Mouse (Mus musculus) bone marrow, adult 2 months (tissue): ENCODE measurements around the gene Ube2z.

ENCODE experiments used
- CTCF ChIP-seq: fragments of 200-500 bp; IDR thresholded peaks from 2 replicates; pipeline ENCODE4 v1.5.1; 2011; ENCODE audit warnings: low read length, control low read depth; ENCODE audit not compliant: control insufficient read depth, insufficient read depth
- POLR2A ChIP-seq: fragments of 200-500 bp; IDR thresholded peaks from 2 replicates; pipeline ENCODE4 v1.6.1; 2011; ENCODE audit warnings: low read depth, mild to moderate bottlenecking, control low read depth, low read length, borderline replicate concordance; ENCODE audit not compliant: control insufficient read depth

GRCm38 (mm10) chr11:96068231-96068630 is 3.0 kb upstream of the Ube2z start:
- TF ChIP-seq POLR2A (no peak), CTCF (no peak)
